Mouse (Mus musculus) CD4-positive, CD25-positive, alpha-beta regulatory T cell, adult 4 months (primary cell): ENCODE results near the gene Ncs1. TPM values are rescaled to one million over a fixed set of nuclear protein-coding genes. Genes with fewer than 3 reads are reported as not detected.
A peak's percentile ranks its signal among the peaks of the same experiment; 100 is the strongest.

ENCODE experiments used
- ATAC-seq: one replicate; pipeline ENCODE4 v1.8.0; 2017
- polyA plus RNA-seq, 2 experiments: library from polyadenylated mRNA; unstranded; fragments of 100-300 nt; shearing (Covaris generic); gene quantifications; one replicate each; pipeline ENCODE4 v1.2.1; 2017

Gene Ncs1
- polyA plus RNA-seq: 1 to 10 TPM in 1 of 2 experiments, under 1 TPM in 1; 0.63 to 1.4 TPM

DNA sequence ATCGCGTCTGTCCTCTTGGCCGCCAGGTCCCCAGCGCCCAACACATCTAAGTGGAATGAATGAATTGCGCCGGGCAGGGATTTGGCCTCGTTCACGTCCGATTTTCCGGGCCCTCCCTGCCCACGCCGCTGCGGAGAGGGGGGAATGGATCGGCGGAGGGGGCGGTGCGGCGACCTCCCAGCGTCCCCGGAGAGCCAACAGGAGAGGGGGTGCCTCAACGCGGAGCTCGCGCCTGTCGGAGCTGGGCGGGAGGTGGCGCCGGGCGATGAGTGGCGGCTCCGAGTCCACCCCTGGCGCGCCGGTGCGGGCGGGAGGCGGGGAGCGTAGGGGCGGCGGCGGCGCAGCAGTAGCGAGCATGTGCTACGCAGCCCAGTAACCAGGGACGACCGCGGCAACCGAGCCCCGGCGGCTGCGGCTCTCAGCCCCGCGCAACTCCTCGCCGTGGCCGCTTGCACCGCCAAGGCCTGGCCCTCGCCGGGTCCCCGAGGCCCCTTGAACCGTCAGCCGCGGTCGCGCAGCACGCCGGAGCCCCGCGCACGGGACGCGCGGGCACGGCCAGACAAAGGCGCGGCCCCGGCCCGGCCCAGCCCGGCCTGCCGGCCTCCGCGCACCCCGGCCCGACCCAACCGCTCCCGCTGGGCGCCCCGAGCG, at the start of gene Ncs1:
Ncs1 (plus strand) TSS at position 333 of the 651 bp plus-strand sequence.
- ATAC-seq: peak; percentile 61

DNA sequence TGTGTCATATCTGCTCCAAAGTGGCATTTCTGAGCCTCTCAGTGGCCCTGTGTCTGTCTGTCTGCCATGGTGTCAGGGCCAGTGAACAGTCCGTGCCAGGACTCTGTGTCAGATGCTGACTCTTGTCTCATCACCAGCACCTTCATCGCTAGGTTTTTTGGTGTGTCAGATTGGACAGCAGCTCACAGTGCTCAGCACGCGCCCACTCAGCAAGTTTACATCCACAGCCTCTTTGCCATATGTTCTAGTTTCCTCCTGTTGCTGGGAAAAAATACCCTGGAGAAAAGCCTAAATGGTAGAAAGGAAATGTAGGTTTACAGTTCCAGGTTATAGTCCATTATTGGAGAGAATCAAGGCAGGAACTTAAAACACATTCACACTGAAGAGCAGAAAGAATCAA, 47.0 kb upstream of the Ncs1 start:
- ATAC-seq: no peak

DNA sequence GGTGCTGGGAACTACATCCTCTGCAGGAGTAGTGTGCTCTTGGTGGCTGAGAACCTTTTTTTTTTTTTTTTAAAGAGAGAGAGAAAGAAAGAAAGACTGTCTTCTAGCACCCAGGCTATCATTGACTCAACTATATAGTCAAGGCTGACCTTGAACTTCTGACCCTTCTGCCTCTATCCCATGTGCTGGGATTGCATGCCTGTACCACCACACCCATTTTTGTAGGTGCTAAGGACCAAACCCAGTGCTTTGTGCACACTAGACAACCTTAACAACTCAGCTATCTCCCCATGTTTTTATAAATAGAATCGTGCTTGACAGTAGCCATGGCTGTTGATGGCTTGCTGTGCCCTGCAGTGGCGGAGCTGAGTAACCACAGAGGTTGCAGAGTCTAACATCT, 45.6 kb upstream of the Ncs1 start:
- no peak for ATAC-seq

DNA sequence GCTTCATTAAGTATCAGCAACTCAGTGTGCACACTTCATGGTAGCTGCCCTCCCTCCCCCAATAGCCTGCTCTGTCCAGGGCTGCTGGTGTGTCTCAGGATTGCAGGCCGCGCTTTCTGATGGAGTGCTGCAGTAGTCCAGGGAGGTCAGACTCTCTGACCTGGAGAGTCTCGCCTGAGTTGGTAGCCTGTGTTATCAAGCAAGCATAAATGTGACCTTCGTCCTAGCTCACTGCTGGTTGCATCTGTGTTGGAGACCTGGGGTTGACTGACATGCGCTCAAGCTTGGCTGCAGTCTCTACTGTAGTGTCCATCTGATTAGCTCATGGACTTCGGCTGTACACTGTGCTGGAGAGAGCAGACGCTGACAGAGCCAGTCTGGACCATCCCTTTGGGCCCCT, 43.8 kb upstream of the Ncs1 start:
- no peak for ATAC-seq

DNA sequence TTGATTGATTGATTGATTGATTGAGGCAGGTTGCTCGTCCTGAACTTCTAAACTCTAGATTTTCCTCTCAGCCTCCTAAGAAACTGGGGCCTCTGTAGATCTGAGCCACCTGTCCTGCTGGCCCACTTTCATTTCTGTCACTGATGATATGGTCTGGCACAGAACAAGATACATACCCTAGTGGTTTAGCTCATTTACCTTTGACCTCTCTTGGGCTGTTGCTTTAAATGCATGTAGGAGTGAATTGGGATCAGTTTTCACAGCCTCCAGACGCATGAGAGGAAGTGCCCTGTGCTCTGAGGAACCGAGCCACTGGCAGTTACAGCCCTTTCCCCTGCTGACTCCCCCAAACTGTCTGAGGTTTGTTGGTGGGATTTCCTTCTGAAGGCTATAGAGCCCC, 43.3 kb upstream of the Ncs1 start:
- no peak for ATAC-seq

DNA sequence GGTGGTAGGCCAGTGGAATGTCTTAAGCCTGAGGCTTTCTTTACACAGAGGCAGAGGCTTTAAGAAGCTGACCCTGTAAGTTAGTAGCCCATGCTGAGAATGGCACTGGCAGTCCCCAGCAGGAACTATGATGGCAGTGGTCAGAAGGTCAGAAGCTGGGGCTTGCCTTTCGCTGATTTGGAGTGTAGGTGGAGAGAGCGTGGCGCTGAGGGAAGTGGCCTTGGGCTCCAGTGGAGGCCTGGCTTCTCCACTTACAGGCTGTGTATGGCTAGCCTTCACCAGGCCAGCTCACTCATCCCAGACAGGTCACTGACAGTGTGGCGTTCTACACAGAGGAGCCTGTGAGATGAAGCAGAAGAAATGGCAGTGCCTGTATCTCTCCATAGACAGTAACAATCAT, 42.7 kb upstream of the Ncs1 start:
- ATAC-seq: no peak

DNA sequence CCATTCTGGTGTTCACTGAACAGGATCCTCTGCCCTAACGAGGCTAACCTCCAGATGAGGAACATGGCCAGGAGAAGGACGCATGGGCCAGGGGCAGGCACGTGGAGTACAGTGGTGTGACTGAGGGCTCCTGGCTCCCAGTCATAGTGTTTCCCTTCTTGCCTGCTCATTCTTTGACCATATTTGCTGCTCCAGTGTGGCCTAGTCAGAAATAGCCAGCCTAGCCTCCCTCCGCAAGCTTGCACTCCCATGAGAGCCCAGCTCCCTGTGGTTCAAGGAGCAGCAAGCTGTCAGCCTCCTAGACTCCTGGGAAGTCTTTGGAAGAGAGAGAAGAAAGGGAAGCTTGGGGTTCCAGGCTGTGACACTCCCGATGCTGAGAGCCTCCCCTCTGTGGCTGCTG, 40.9 kb upstream of the Ncs1 start:
- no peak for ATAC-seq

DNA sequence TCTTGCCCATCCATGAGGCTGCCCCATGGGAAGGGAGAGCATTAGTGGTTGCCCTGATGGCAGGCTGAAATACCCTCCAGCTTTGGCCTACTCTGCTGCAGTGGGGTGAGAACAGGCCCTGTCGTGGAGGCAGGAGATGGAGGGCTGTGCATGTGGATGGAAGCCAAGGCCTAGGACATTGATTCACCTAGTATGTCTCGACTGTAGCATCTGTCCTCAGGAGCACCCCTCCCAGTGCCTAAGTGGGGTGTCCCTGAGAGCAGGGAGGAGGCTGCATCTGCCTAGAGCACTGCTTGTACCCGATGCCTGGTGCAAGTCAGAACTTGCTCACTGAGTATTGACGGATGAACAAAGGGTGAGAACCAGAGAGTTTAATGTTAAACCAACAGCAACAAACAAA, 39.4 kb upstream of the Ncs1 start:
- ATAC-seq: no peak

DNA sequence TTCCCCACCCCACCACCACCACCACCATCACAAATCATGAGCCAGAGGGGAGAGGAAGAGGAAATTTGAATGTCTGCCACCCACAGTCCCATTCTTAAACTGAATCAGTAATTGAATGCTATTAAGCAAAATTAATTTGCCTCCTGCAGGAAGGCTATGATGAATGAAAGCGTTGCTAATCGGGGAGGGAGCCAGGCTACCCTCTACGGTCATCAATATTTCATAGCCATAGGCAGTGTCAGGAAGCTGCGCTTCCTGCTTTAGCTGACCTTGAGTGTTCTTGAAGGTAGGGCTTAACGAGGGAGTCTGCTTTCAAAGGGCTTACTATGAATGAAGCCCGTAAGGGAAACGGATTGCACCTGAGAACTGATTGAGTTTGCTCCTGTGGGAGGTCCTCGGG, 38.7 kb upstream of the Ncs1 start:
- no peak for ATAC-seq

DNA sequence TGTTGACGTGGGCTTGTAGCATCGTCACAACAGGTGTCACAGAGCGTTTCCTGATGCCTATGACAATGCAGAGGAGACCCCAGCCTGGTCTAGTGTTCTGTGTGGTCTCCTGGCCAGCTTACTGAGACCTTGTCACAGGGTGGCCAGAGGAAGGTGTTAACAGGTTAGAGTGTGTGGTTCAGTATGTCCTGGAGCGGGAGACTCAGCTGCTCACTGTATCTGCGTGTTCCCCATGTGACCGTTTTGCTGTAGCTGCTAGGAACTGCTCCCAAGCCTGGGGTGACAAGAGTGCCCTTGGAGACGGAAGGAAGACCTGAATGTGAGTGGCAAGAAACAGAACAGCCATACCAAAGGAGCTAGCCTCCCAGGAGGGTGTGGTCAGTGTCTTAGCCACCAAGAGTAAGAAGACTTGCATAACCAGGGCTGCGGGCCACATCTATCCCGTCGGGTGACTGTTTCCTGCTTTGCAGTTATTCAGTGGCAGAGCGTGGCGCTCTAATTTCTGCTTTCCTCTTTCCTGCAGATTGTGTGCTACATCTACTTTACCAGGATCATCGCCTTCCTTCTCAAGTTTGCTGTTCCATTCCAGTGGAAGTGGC, 37.0 kb upstream of the Ncs1 start:
- no peak for ATAC-seq

DNA sequence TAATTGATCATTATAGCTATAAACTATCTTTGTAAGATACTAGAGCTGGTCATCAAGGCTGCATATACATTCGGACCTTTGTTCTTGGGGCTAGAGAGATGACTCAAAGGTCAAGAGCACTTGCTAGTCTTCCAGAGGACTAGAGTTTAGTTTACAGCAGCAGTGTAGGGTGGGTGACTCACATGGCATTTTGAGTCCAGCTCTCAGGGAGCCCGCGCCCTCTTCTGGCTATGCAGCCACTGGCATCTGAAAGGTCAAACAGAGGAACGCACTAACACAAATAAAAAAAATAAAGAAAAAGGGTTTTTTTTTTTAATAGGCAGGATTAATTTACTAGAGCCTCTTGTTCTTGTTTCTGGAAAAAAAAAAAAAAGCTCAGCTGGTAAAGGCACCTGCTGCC, 36.1 kb upstream of the Ncs1 start:
- no peak for ATAC-seq

DNA sequence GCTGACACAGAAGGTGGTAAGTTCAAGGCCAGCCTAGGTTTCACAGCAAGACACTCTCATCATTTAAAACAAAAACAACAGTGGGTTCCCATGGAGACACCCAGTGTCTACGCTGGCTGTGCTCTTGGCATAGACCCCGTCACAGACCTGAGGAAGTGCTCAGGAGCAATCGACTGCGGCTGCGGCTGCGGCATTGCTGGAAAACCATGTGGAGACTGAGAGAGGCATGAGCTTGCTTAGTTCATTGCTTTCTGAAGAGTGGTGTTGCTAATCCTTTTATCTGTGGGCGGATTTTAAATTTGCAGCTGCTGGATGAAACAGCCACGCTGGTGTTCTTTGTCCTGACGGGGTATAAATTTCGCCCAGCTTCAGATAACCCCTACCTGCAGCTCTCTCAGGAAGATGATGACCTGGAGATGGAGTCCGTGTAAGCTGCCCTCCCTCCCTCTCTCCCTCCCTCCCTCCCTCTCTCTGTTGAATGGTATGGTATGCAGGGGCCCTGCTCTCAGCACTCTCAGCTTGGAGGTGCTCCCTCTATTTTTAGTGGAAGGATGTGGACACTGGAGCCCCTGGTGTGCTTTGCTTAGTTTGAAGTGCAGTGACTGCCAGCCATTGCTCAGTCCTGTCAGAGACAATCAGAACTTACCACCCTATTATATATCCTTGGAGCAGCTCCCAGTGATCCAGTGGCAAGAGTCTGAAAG, 35.3 kb upstream of the Ncs1 start:
- no peak for ATAC-seq

DNA sequence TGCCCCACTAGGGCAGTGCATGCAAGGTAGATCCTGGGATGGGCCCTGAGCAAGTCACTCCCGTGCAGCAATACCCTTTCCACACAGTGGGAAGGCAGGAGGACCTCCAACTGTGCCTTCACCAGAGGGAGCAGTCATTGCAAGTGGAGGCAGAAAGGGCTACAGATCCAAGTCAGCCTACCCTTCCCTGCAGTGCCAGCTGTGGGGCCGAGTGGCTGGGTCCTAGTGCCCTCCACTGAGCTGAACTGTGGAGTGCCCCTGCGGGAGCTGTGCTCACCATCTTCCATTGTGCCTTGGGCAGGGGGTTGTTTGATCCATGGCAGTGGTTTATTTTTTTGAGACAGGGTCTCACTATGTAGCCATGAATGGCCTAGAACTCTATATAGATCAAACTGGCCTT, 34.4 kb upstream of the Ncs1 start:
- ATAC-seq: no peak

DNA sequence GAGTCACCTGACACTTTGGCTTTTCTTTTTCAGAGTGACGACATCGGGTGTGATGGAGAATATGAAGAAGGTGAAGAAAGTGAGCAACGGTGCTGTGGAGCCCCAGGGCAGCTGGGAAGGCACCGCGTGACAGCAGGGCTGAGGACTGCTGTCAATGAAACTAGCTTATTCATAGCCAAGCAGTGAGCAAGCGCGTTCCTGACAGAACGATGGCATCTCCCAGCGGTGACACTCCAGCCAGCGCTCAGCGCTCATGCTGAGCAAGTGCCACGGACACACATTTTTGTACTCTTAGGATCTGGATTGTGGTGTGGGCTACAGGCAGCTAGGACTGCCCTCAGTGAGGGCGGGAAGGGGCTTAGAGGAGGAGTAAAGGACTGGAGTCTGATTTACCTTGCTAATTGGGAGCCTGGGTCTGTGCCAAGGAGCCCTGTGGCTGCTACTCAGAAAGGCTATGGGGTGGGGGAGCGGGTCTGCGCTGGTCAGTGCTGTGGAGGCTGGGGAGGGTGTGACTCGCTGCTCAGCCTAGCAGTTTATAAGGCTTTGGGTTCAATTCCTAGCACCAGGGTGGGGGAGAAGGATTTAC, 31.3 kb upstream of the Ncs1 start:
- no peak for ATAC-seq

DNA sequence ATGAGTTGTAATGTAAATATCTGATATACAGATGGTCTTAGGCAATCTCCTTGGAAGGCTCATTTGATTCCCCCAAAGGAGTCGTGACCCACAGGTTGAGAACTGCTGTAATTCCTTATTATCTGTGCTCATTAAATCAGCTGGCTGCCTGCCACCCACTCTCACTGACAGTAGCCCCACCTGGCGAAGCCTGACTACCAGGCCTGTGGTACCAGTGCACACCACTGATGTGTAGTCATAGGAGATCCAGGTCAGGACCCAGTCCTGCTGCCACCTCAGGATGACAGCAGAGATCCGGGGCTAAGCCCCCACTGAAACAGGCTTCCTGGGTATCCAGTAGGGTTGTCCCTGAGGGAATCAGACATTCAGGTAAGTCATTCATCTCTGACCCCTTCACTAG, 27.0 kb upstream of the Ncs1 start:
- ATAC-seq: no peak

DNA sequence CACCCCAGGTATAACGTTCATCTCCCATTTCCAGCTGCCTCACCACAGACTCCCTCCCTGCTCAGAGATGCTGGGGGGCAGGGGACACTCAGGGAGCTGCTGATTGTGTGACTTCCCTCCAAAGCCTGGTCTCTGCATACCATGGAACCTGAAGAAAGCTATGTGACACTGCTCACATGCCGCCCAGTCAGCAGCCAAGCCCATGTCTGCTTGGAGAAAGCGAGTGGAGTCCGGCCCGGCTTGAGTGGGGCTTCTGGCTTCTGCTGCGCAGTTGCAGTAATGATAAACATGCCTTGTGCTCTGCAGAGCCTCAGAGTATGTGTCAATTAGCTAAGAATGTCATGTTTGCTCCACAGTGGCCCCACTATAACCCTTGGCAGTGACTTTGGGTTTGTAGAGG, 26.2 kb upstream of the Ncs1 start:
- no peak for ATAC-seq

DNA sequence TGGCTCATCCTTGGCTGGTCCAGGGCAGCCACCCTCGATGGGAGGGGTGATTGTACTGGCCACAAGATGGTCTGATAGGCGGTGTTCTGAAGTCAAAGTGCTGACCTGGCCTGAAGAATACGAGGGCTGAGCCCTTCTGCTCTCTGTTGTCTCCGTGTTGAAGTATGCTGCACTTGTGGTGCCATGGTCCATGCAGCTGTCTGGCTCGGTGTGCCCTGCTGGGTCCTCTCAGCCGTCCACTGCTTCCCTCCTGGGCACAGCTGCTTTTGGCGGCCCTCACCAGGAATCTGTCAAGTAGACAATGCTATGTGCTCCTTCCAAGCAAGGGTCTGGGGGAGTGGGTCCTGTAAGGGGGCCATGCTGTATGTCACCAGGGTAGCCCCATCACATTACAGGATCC, 24.8 kb upstream of the Ncs1 start:
- no peak for ATAC-seq

DNA sequence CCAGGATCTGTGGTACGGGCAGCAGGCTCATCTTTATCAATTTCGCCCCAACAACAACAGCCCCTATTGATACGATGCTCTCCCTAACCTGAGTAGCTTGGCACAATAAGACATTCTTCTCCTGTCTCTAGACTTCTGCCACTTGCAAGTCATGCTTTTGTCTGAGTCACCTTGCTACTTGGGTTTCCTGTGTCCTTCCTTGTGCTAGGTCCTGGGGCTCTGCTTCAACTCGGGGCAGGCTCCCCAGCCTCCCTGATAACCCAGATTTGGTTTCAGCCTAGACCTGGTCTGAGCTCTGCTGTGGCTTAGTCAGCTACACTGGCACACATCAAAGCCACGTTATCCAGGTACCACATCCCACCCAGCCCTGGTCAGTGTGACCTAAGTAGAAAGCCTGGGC, 24.0 kb upstream of the Ncs1 start:
- no peak for ATAC-seq

DNA sequence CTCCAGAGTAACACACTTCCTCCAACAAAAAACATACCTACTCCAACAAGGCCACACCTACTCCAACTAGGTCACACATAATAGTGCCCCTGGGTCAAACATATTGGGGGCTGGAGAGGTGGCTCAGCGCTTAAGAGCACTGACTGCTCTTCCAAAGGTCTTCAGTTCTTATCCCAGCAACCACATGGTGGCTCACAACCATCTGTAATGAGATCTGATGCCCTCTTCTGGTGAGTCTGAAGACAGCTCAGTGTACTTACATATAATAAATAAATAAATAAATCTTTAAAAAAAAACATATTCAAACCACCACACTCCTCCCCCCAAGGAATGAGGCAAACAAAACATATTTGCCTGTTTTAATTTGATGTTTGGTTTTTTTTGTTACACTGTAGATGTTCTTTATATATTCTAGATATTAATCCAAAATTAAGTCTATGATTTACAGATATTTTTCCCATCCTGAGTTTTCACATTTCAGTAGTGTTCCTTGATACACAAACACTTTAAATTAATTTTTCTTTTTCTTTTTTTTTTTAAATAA, 16.8 kb upstream of the Ncs1 start:
- ATAC-seq: no peak

DNA sequence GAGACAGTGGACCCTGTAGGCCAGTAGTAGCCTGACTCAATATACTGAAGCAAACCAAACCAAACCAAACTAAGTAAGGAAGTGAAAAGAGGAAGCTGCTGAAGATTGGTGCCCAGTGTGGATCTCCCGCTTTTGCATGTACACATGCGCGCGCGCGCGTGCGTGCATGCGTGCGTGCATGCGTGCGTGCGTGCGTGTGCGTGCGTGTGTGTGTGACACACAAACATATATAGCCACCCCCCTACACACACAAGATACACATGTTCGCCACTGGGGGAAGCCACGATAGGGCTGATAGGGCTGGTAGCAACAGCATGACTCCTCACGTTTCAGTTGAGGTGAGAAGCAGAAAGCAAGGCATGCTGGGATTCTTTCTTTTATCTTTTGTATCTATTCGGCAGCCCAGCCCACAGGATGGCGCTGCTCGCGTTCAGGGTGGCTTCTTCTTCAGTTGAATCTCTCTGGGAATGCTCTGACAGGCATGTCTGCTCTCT, 6.4 kb upstream of the Ncs1 start:
- ATAC-seq: peak; percentile 64

DNA sequence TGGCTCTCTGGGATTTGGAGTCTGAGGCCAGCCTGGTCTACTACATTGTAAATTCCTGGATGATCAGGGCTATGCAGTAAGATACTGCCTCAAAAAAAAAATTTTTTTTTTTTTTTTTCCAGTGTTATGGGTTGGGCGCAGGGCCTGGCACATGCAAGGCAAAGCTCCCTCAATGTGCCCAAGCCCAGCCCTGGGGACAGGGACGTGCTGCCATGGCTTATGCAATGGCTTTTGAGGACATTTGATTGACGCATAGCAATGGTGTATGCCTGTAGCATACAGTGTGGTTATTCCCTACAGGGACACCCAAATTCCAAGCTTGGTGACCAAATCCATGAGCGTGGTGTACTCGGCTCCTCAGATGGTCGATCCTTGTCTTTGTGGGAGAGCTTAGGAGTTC, 5.8 kb upstream of the Ncs1 start:
- no peak for ATAC-seq

DNA sequence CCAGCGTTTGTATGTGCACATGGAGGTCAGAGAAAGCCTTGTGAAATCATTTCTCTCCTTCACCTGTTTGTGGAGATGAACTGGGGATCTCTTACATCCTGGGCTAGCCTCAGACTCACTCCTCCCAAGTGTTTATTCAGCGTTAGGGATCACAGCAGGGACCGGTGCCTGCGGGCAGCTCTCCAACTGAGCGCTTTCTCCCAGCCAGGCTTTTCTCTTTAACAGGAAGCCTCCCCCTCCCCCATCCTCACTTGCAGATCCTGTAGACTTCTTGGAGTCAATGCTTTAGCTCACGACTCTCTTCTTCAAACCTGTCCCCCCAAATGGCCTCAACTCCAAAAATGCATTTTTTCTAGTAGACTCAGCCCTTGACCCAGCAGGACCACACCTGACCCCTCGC, 4.0 kb upstream of the Ncs1 start:
- ATAC-seq: no peak

DNA sequence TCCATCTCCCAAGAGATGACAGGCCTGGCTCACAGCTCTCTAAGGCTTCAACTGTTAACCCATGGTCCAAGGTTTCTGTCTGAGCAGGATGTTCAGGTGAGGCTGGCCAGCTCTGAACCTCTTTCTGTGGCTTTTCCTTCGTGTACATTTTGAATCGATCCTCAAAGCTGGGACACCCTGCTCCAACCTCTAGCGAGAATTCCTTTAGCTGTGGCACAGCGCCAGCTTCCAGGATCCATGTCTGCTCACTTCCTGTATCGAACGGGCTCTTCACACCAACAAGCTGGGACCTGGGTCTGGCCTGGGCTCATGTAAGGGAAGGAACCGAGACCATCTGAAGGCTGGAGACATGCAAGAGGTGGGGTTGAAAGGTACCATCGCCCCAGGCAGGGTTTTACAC, 1.4 kb upstream of the Ncs1 start:
- no peak for ATAC-seq

DNA sequence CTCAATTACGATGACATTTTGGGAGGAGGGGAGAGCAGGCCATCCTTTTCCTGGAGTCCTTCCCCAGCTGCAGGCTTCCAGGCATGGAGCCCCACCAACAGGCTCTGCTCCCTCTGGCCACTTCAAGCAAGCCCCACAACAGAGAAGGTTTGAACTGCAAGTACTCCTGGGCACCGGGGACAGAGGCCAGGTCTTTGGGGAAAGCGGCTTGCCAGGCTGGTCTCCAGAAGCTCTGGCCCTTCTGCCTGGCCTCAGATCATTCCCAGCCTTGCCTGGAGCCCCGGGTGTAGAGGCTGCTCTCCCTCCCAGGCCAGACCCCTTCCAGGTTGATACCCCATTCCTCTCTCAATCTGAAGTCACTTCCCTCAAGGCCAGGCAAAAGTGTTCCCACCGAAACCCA, 572 bp upstream of the Ncs1 start:
- ATAC-seq: no peak
